Mouse (Mus musculus): ENCODE results near the gene Zfp207. TPM values are rescaled to one million over a fixed set of nuclear protein-coding genes. Genes with fewer than 3 reads are reported as not detected.

Zfp207 gene
- polyA plus RNA-seq, 1 experiment from 2014 or later: 226 TPM

DNA sequence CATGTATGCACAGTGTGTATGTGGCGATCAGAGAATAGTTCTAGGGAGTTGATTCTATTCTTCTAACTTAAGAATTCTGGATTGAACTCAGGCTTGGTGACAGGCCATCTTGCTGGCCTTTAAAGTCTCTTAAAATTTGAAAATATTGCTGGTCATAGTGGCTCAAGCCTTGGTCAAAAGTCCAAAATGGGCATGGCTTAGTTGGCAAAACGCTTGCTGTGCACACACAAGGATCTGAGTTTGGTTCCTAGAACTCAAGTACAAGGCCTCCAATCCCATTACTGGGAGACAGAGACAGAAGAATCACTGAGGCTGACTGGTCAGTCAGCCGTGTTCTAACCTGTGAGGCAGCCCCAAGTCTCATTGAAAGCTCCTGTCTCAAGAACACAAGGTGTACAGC is 63.8 kb downstream of the Zfp207 start:
- Histone ChIP-seq H3K27ac (no peak overlapping the region), H3K27me3 (no peaks in the 10 kb centered on the region), H3K4me2 (no peak overlapping the region), H3K36me3 (peaks cover 49% of the 10 kb centered on the region), H3K4me1 (no peaks in the 10 kb centered on the region), H3K9ac (no peak overlapping the region), H3K4me3 (no peak overlapping the region), H3K9me3 (no peaks in the 10 kb centered on the region)
- no peak for ATAC-seq (ENCODE audit: borderline replicate concordance, extremely low read depth, low FRiP score, low TSS enrichment)
- WGBS: 92% methylated on average over 3 of the region's 3 CpGs

DNA sequence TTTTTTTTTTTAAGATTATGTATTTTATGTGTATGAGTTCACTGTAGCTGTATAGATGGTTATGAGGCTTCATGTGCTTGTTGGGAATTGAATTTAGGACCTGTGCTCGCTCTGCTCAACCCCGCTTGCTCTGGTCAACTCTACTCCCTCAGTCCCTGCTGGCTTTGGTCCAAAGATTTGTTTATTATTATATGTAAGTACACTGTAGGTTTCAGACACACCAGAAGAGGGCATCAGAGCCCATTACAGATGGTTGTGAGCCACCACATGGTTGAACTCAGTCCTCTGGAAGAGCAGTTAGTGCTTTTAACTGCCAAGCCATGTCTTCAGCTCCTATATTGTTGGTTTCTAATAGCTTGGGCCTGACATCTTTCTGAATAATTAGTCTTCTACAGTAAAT is 66.8 kb downstream of the Zfp207 start:
- WGBS: 84% methylated on average over 2 of the region's 2 CpGs
- no peak overlapping the region for H3K9ac ChIP-seq
- no peak for ATAC-seq (ENCODE audit: borderline replicate concordance, extremely low read depth, low FRiP score, low TSS enrichment)

DNA sequence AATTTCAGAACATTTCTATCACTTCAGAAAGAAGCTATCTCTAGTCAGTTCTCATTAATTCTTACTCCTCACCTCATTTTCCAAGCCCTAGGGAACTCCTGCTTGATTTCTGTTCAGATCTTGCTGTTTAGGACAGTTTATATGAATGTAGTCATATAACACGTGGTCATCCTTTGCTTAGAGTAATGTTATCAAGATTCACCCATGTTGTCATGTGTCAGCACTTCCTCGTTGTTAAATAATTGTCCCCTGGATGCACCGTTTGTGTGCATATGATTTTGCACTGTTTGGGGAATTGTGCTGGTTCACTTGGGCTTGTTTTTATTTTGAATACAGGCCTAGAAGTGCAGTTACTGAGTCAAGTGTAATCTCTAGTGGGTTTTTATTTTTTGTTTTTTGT is 69.2 kb downstream of the Zfp207 start:
- peaks cover 46% of the 10 kb centered on the region for H3K36me3 ChIP-seq
- 82% methylated on average over 3 of the region's 3 CpGs for WGBS
- no peak overlapping the region for H3K4me2 ChIP-seq
- no peaks in the 10 kb centered on the region for H3K27me3 ChIP-seq
- H3K4me1 ChIP-seq: no peaks in the 10 kb centered on the region
- no peak overlapping the region for H3K27ac ChIP-seq
- ATAC-seq (ENCODE audit: borderline replicate concordance, extremely low read depth, low FRiP score, low TSS enrichment): no peak
- H3K9ac ChIP-seq: no peak overlapping the region
- no peak overlapping the region for H3K4me3 ChIP-seq
- H3K9me3 ChIP-seq: no peaks in the 10 kb centered on the region

More for the DNA sequence above, 66.8 kb downstream of the Zfp207 start:
- Histone ChIP-seq H3K4me1 (no peaks in the 10 kb centered on the region), H3K4me2 (no peak overlapping the region), H3K9me3 (no peaks in the 10 kb centered on the region), H3K27ac (no peak overlapping the region), H3K4me3 (no peak overlapping the region), H3K27me3 (no peaks in the 10 kb centered on the region), H3K36me3 (peaks cover 52% of the 10 kb centered on the region)

DNA sequence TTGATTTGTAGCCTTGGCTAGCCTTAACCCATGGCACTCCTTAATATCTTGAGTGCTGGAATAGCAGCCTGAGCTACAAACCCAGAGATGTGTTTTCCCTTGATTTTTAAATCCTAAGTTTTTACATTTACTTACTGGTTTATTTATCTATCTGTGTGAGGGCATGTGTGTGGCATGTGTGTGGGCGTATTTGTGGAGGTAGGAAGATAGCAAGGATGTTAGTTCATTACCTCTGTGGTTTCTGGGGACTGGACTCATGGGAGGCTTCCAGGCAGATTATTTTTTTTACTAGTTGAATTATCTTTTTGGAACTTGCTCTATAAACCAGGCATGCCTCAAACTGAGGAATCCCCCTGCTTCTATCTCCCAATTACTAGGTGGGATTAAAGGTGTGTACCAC is 70.1 kb downstream of the Zfp207 start:
- Histone ChIP-seq H3K27ac (no peak overlapping the region), H3K9me3 (no peaks in the 10 kb centered on the region), H3K4me1 (no peaks in the 10 kb centered on the region), H3K27me3 (no peaks in the 10 kb centered on the region), H3K4me2 (no peak overlapping the region), H3K9ac (no peak overlapping the region), H3K4me3 (no peak overlapping the region), H3K36me3 (peaks cover 48% of the 10 kb centered on the region)
- no peak for ATAC-seq (ENCODE audit: borderline replicate concordance, extremely low read depth, low FRiP score, low TSS enrichment)
- WGBS: 89% methylated on average over 1 of the region's 1 CpGs

Other genes with a start within 250 kb of the Zfp207 start
- 28.2 and 29.2 TPM in 2 replicates for gene Tefm, start 241.1 kb upstream of the Zfp207 start, polyA plus RNA-seq (2015; fragmentation: Nextera tagmentation; extraction: Ambion mirVana)
- 2.4 and 2.5 TPM in 2 replicates for gene Adap2, start 229.2 kb upstream of the Zfp207 start, polyA plus RNA-seq (2015; fragmentation: Nextera tagmentation; extraction: Ambion mirVana)
- gene Rnf135, start 199.4 kb upstream of the Zfp207 start, polyA plus RNA-seq (2015; fragmentation: Nextera tagmentation; extraction: Ambion mirVana): 9.6 and 11.7 TPM in 2 replicates
- gene Rhot1, start 174.3 kb upstream of the Zfp207 start, polyA plus RNA-seq (2015; fragmentation: Nextera tagmentation; extraction: Ambion mirVana): 51.6 and 54.1 TPM in 2 replicates
- gene Rhbdl3, start 82.4 kb upstream of the Zfp207 start, polyA plus RNA-seq (2015; fragmentation: Nextera tagmentation; extraction: Ambion mirVana): 1.5 and 2.4 TPM in 2 replicates
- 16.8 and 18.2 TPM in 2 replicates for gene 5730455P16Rik, start 5.2 kb upstream of the Zfp207 start, polyA plus RNA-seq (2015; fragmentation: Nextera tagmentation; extraction: Ambion mirVana)
- 300 and 311 TPM in 2 replicates for gene Psmd11, start 45.3 kb downstream of the Zfp207 start, polyA plus RNA-seq (2015; fragmentation: Nextera tagmentation; extraction: Ambion mirVana)
- gene Cdk5r1, start 93.7 kb downstream of the Zfp207 start, polyA plus RNA-seq (2015; fragmentation: Nextera tagmentation; extraction: Ambion mirVana): 0.81 and 1.2 TPM in 2 replicates